Mouse (Mus musculus): ENCODE results near the gene Sgms1. TPM values are rescaled to one million over a fixed set of nuclear protein-coding genes. Genes with fewer than 3 reads are reported as not detected.
A peak's percentile ranks its signal among the peaks of the same experiment; 100 is the strongest.

The Sgms1 gene
- polyA plus RNA-seq, 2 experiments, result 20.8 to 36.8 TPM

- WGBS, result 63% methylated on average over 9 of the region's 9 CpGs
- DNase-seq (ENCODE audit: low spot score), result no peak
- no peak for TF ChIP-seq POLR2A (IDR thresholded peaks at IDR 0.05; ENCODE audit: borderline replicate concordance, extremely low read depth, insufficient read depth, insufficient read length)
- no peaks in the 10 kb centered on the region for H3K27me3 ChIP-seq (ENCODE audit: control insufficient read depth, insufficient read depth, low read length)
- 0 out of 2 replicates have a peak overlapping the region, but pooled peaks have one; percentile 59 for H3K27ac ChIP-seq (replicated peaks; ENCODE audit: low read depth, low read length)
- H3K9ac ChIP-seq (ENCODE audit: low read depth, low read length, severe bottlenecking), result no peak overlapping the region
- no peak for ATAC-seq (ENCODE audit: low FRiP score, low read depth)
- H3K9me3 ChIP-seq (ENCODE audit: control insufficient read depth, low read length), result no peaks in the 10 kb centered on the region
- H3K4me1 ChIP-seq (ENCODE audit: control insufficient read depth, insufficient read depth, low read length), result peaks cover 9% of the 10 kb centered on the region
- no peaks in the 10 kb centered on the region for H3K36me3 ChIP-seq (ENCODE audit: control insufficient read depth, insufficient read depth, low read length)
- no peak overlapping the region for H3K4me2 ChIP-seq (replicated peaks; ENCODE audit: low read depth, low read length, severe bottlenecking)
- no peak overlapping the region for H3K4me3 ChIP-seq (replicated peaks; ENCODE audit: low read length)
Measured at GRCm38 (mm10) chr19:32304008-32304873, 85.3 kb downstream of the Sgms1 start.

- H3K4me2 ChIP-seq (replicated peaks; ENCODE audit: low read depth, low read length, severe bottlenecking), result no peak overlapping the region
- H3K36me3 ChIP-seq (ENCODE audit: control insufficient read depth, insufficient read depth, low read length), result no peaks in the 10 kb centered on the region
- peaks cover 9% of the 10 kb centered on the region for H3K4me1 ChIP-seq (ENCODE audit: control insufficient read depth, insufficient read depth, low read length)
- no peak for ATAC-seq (ENCODE audit: low FRiP score, low read depth)
- DNase-seq (ENCODE audit: low spot score), result no peak
- H3K9ac ChIP-seq (ENCODE audit: low read depth, low read length, severe bottlenecking), result no peak overlapping the region
- H3K27me3 ChIP-seq (ENCODE audit: control insufficient read depth, insufficient read depth, low read length), result no peaks in the 10 kb centered on the region
- WGBS, result 83% methylated on average over 5 of the region's 5 CpGs
- no peak overlapping the region for H3K4me3 ChIP-seq (replicated peaks; ENCODE audit: low read length)
- no peaks in the 10 kb centered on the region for H3K9me3 ChIP-seq (ENCODE audit: control insufficient read depth, low read length)
- TF ChIP-seq POLR2A (IDR thresholded peaks at IDR 0.05; ENCODE audit: borderline replicate concordance, extremely low read depth, insufficient read depth, insufficient read length), result no peak
- H3K27ac ChIP-seq (replicated peaks; ENCODE audit: low read depth, low read length), result no peak overlapping the region
Measured at GRCm38 (mm10) chr19:32302835-32303381, 86.6 kb downstream of the Sgms1 start.

GRCm38 (mm10) chr19:32301568-32301967 lies 87.9 kb downstream of the Sgms1 start:
- no peaks in the 10 kb centered on the region for H3K27me3 ChIP-seq (ENCODE audit: control insufficient read depth, insufficient read depth, low read length)
- DNase-seq (ENCODE audit: low spot score), result no peak
- no peak overlapping the region for H3K9ac ChIP-seq (ENCODE audit: low read depth, low read length, severe bottlenecking)
- no peak overlapping the region for H3K4me2 ChIP-seq (replicated peaks; ENCODE audit: low read depth, low read length, severe bottlenecking)
- H3K9me3 ChIP-seq (ENCODE audit: control insufficient read depth, low read length), result no peaks in the 10 kb centered on the region
- no peaks in the 10 kb centered on the region for H3K36me3 ChIP-seq (ENCODE audit: control insufficient read depth, insufficient read depth, low read length)
- no peak for TF ChIP-seq POLR2A (IDR thresholded peaks at IDR 0.05; ENCODE audit: borderline replicate concordance, extremely low read depth, insufficient read depth, insufficient read length)
- H3K4me3 ChIP-seq (replicated peaks; ENCODE audit: low read length), result no peak overlapping the region
- H3K27ac ChIP-seq (replicated peaks; ENCODE audit: low read depth, low read length), result no peak overlapping the region
- no peak for ATAC-seq (ENCODE audit: low FRiP score, low read depth)
- 81% methylated on average over 3 of the region's 3 CpGs for WGBS
- H3K4me1 ChIP-seq (ENCODE audit: control insufficient read depth, insufficient read depth, low read length), result peaks cover 9% of the 10 kb centered on the region

GRCm38 (mm10) chr19:32298221-32298620 lies 91.3 kb downstream of the Sgms1 start:
- Histone ChIP-seq H3K27me3 (ENCODE audit: control insufficient read depth, insufficient read depth, low read length) (no peaks in the 10 kb centered on the region), H3K4me1 (ENCODE audit: control insufficient read depth, insufficient read depth, low read length) (peaks cover 9% of the 10 kb centered on the region; the same call in 1 of the 2 replicates), H3K36me3 (ENCODE audit: control insufficient read depth, insufficient read depth, low read length) (no peaks in the 10 kb centered on the region), H3K4me3 (replicated peaks; ENCODE audit: low read length) (no peak overlapping the region), H3K9me3 (ENCODE audit: control insufficient read depth, low read length) (no peaks in the 10 kb centered on the region), H3K9ac (ENCODE audit: low read depth, low read length, severe bottlenecking) (no peak overlapping the region), H3K4me2 (replicated peaks; ENCODE audit: low read depth, low read length, severe bottlenecking) (no peak overlapping the region), H3K27ac (replicated peaks; ENCODE audit: low read depth, low read length) (no peak overlapping the region)
- no peak for DNase-seq (ENCODE audit: low spot score)
- TF ChIP-seq POLR2A (IDR thresholded peaks at IDR 0.05; ENCODE audit: borderline replicate concordance, extremely low read depth, insufficient read depth, insufficient read length), result no peak
- no peak for ATAC-seq (ENCODE audit: low FRiP score, low read depth)
- WGBS, result 46% methylated on average over 7 of the region's 7 CpGs

GRCm38 (mm10) chr19:32296863-32297262 lies 92.7 kb downstream of the Sgms1 start:
- 73% methylated on average over 7 of the region's 7 CpGs for WGBS
- no peak overlapping the region for H3K27ac ChIP-seq (replicated peaks; ENCODE audit: low read depth, low read length)
- H3K4me1 ChIP-seq (ENCODE audit: control insufficient read depth, insufficient read depth, low read length), result peaks cover 21% of the 10 kb centered on the region
- H3K4me3 ChIP-seq (replicated peaks; ENCODE audit: low read length), result no peak overlapping the region
- no peak overlapping the region for H3K4me2 ChIP-seq (replicated peaks; ENCODE audit: low read depth, low read length, severe bottlenecking)
- DNase-seq (ENCODE audit: low spot score), result no peak
- H3K9me3 ChIP-seq (ENCODE audit: control insufficient read depth, low read length), result no peaks in the 10 kb centered on the region
- no peak overlapping the region for H3K9ac ChIP-seq (ENCODE audit: low read depth, low read length, severe bottlenecking)
- TF ChIP-seq POLR2A (IDR thresholded peaks at IDR 0.05; ENCODE audit: borderline replicate concordance, extremely low read depth, insufficient read depth, insufficient read length), result no peak
- no peaks in the 10 kb centered on the region for H3K36me3 ChIP-seq (ENCODE audit: control insufficient read depth, insufficient read depth, low read length)
- no peak for ATAC-seq (ENCODE audit: low FRiP score, low read depth)
- no peaks in the 10 kb centered on the region for H3K27me3 ChIP-seq (ENCODE audit: control insufficient read depth, insufficient read depth, low read length)
